In the genomic region with DNA sequence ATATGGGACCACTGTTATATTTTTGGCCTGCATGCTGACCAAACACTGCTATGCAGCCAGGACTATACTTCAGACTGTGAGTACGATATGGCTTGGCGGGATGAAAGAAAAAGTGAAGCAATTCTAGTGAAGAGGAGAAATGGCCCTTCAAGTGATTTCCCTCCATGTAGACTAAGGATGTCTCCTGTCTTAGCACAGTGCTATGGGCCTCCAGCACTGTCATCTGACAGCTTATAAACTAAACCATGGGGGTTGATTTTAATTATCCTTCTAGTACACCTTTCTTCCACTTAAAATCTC, we compare ENCODE assay signal across 9 mouse cellular contexts. TPM values are rescaled to one million over a fixed set of nuclear protein-coding genes. Genes with fewer than 3 reads are reported as not detected.
DNase-seq lines count a peak whose midpoint lies in the region; ATAC-seq and TF ChIP-seq lines count a peak whose summit lies in the region.
"Had no signal": no experiment of that assay in that cellular context is flagged by ENCODE, and none has a peak within 500 bp of the region (broad histone marks: within the 10 kb centered on the region; RNA-seq: fewer than 3 reads in every experiment).

No protein-coding gene starts in this region.

- no peaks in the 10 kb centered on the region for H3K9me3 ChIP-seq in kidney, postnatal 0 days (replicated peaks; ENCODE audit: low read length)
- no peaks in the 10 kb centered on the region for H3K9me3 ChIP-seq in embryonic facial prominence, embryonic 10.5 days
- H3K9me3 ChIP-seq in hindbrain, embryonic 12.5 days (replicated peaks), result no peaks in the 10 kb centered on the region
- 0 out of 2 replicates have a peak, but pooled peaks cover under 1% of the 10 kb centered on the region for H3K9me3 ChIP-seq in midbrain, embryonic 12.5 days

- 92% methylated on average over 2 of the region's 2 CpGs for WGBS in kidney, postnatal 0 days
- WGBS in embryonic facial prominence, embryonic 10.5 days, result 93% methylated on average over 2 of the region's 2 CpGs
- 93% methylated on average over 2 of the region's 2 CpGs for WGBS in hindbrain, embryonic 12.5 days
- WGBS in midbrain, embryonic 12.5 days, result 92% methylated on average over 2 of the region's 2 CpGs

- H3K4me3 ChIP-seq in kidney, postnatal 0 days (replicated peaks; ENCODE audit: low read depth, low read length), result no peak overlapping the region
- H3K4me3 ChIP-seq in embryonic facial prominence, embryonic 10.5 days, result peak overlapping the region; percentile 93
- 0 out of 2 replicates have a peak overlapping the region, but pooled peaks have one; percentile 87 for H3K4me3 ChIP-seq in hindbrain, embryonic 12.5 days
- H3K4me3 ChIP-seq in midbrain, embryonic 12.5 days, result no peak overlapping the region

- H3K36me3 ChIP-seq in kidney, postnatal 0 days (ENCODE audit: insufficient read depth, low read length), result peaks cover 12% of the 10 kb centered on the region; the same call in 1 of the 2 replicates
- H3K36me3 ChIP-seq in embryonic facial prominence, embryonic 10.5 days (replicated peaks), result peaks cover 42% of the 10 kb centered on the region
- peaks cover 17% of the 10 kb centered on the region for H3K36me3 ChIP-seq in hindbrain, embryonic 12.5 days
- peaks cover 20% of the 10 kb centered on the region for H3K36me3 ChIP-seq in midbrain, embryonic 12.5 days

- H3K4me1 ChIP-seq in kidney, postnatal 0 days (replicated peaks; ENCODE audit: insufficient read depth, low read length), result 0 out of 2 replicates have a peak, but pooled peaks cover 3% of the 10 kb centered on the region
- peaks cover 19% of the 10 kb centered on the region for H3K4me1 ChIP-seq in embryonic facial prominence, embryonic 10.5 days
- H3K4me1 ChIP-seq in hindbrain, embryonic 12.5 days, result peaks cover 12% of the 10 kb centered on the region
- H3K4me1 ChIP-seq in midbrain, embryonic 12.5 days, result peaks cover 20% of the 10 kb centered on the region

- DNase-seq in kidney, postnatal 0 days (ENCODE audit: low spot score), result no peak
- DNase-seq in kidney, postnatal 25 days, result no peak
- no peak for DNase-seq in embryonic facial prominence, embryonic 10.5 days (ENCODE audit: low spot score)
- no peak for DNase-seq in right cerebral cortex, postnatal 36 days (ENCODE audit: low spot score in 2 of 2)
- no peak for DNase-seq in c-Kit-positive CD71-positive TER-119-positive erythroid progenitor cells, embryonic 14.5 days (ENCODE audit: low spot score)
- DNase-seq in yolk sac, embryonic 10.5 days (ENCODE audit: low spot score), result no peak
- DNase-seq: kidney, adult 18-20 months had no signal

- H3K9ac ChIP-seq in kidney, postnatal 0 days (ENCODE audit: low read depth, low read length), result peak overlapping the region; percentile 82; the same call in 1 of the 2 replicates
- no peak overlapping the region for H3K9ac ChIP-seq in hindbrain, embryonic 12.5 days
- H3K9ac ChIP-seq in midbrain, embryonic 12.5 days (replicated peaks), result no peak overlapping the region

- no peak for TF ChIP-seq CTCF in kidney, postnatal 0 days (IDR thresholded peaks at IDR 0.05; ENCODE audit: low read depth)

- H3K4me2 ChIP-seq in kidney, postnatal 0 days (ENCODE audit: low read length), result peak overlapping the region; percentile 81; the same call in 1 of the 2 replicates
- no peak overlapping the region for H3K4me2 ChIP-seq in hindbrain, embryonic 12.5 days (replicated peaks)
- H3K4me2 ChIP-seq in midbrain, embryonic 12.5 days (replicated peaks), result peak overlapping the region; percentile 88

- ATAC-seq in kidney, postnatal 0 days (replicated peaks; ENCODE audit: low FRiP score, low read depth), result no peak
- no peak for ATAC-seq in hindbrain, embryonic 12.5 days (ENCODE audit: low FRiP score)
- no peak for ATAC-seq in midbrain, embryonic 12.5 days (ENCODE audit: low FRiP score, low read depth)

- no peaks in the 10 kb centered on the region for H3K27me3 ChIP-seq in kidney, postnatal 0 days (ENCODE audit: insufficient read depth, low read length)
- no peaks in the 10 kb centered on the region for H3K27me3 ChIP-seq in embryonic facial prominence, embryonic 10.5 days (replicated peaks; ENCODE audit: low read depth, poor library complexity, severe bottlenecking)
- no peaks in the 10 kb centered on the region for H3K27me3 ChIP-seq in hindbrain, embryonic 12.5 days
- no peaks in the 10 kb centered on the region for H3K27me3 ChIP-seq in midbrain, embryonic 12.5 days

- H3K27ac ChIP-seq in kidney, postnatal 0 days, result no peak overlapping the region
- H3K27ac ChIP-seq in embryonic facial prominence, embryonic 10.5 days (replicated peaks), result no peak overlapping the region
- no peak overlapping the region for H3K27ac ChIP-seq in hindbrain, embryonic 12.5 days
- H3K27ac ChIP-seq in midbrain, embryonic 12.5 days (replicated peaks), result no peak overlapping the region

RNA-seq across cellular contexts. Expression of a gene that starts 1.4 kb away (rescaled TPM):
- polyA plus RNA-seq in kidney, postnatal 0 days (2015; fragmentation: Nextera tagmentation; extraction: Ambion mirVana), result 34.9 and 37.9 TPM in 2 replicates
- polyA plus RNA-seq in embryonic facial prominence, embryonic 10.5 days (2016; fragmentation: Nextera tagmentation; extraction: Ambion mirVana), result 106 and 107 TPM in 2 replicates
- 69.4 and 69.7 TPM in 2 replicates for polyA plus RNA-seq in hindbrain, embryonic 12.5 days (2016; fragmentation: Nextera tagmentation; extraction: Ambion mirVana)
- polyA plus RNA-seq in midbrain, embryonic 12.5 days (2016; fragmentation: Nextera tagmentation; extraction: Ambion mirVana), result 73.3 and 77.5 TPM in 2 replicates

RNA-seq across cellular contexts. Expression of a gene that starts 45.0 kb away (rescaled TPM):
- polyA plus RNA-seq in kidney, postnatal 0 days (2015; fragmentation: Nextera tagmentation; extraction: Ambion mirVana), result 12.7 and 13.1 TPM in 2 replicates
- polyA plus RNA-seq in embryonic facial prominence, embryonic 10.5 days (2016; fragmentation: Nextera tagmentation; extraction: Ambion mirVana), result 20.2 and 24.7 TPM in 2 replicates
- 40.2 and 46.0 TPM in 2 replicates for polyA plus RNA-seq in hindbrain, embryonic 12.5 days (2016; fragmentation: Nextera tagmentation; extraction: Ambion mirVana)
- 37.3 and 41.4 TPM in 2 replicates for polyA plus RNA-seq in midbrain, embryonic 12.5 days (2016; fragmentation: Nextera tagmentation; extraction: Ambion mirVana)

RNA-seq across cellular contexts. Expression of a gene that starts 54.7 kb away (rescaled TPM):
- polyA plus RNA-seq in kidney, postnatal 0 days (2015; fragmentation: Nextera tagmentation; extraction: Ambion mirVana), result 174 TPM in 2 replicates
- polyA plus RNA-seq in embryonic facial prominence, embryonic 10.5 days (2016; fragmentation: Nextera tagmentation; extraction: Ambion mirVana), result 125 and 135 TPM in 2 replicates
- polyA plus RNA-seq in hindbrain, embryonic 12.5 days (2016; fragmentation: Nextera tagmentation; extraction: Ambion mirVana), result 148 and 155 TPM in 2 replicates
- 137 and 138 TPM in 2 replicates for polyA plus RNA-seq in midbrain, embryonic 12.5 days (2016; fragmentation: Nextera tagmentation; extraction: Ambion mirVana)

Comparison
In these comparisons a context has a peak if more than half of its experiments do, and no peak if none do; other contexts are left out.
1. H3K4me3 ChIP-seq: peak in embryonic facial prominence, embryonic 10.5 days (single experiment) and hindbrain, embryonic 12.5 days (single experiment); none in kidney, postnatal 0 days (single experiment) and midbrain, embryonic 12.5 days (single experiment).